Mouse (Mus musculus) stomach, embryonic 14.5 days (tissue): Measurements from ENCODE around the gene Lrrc31. TPM values are rescaled to one million over a fixed set of nuclear protein-coding genes. Genes with fewer than 3 reads are reported as not detected.

ENCODE experiments used
- ATAC-seq: fragments of 200-750 bp; cut with Nextera tagmentation; 2 replicates; pipeline ENCODE4 v1.8.0; 2017; ENCODE audit warnings: low read depth, moderate TSS enrichment; ENCODE audit not compliant: insufficient number of reproducible peaks, insufficient read depth, low FRiP score
- H3K27ac ChIP-seq: fragments of 300-500 bp; sonication (generic); 2 replicates; pipeline ENCODE4 v1.5.1; 2014; ENCODE audit warnings: mild to moderate bottlenecking, low read length, moderate library complexity, mixed read lengths
- H3K27me3 ChIP-seq: fragments of 300-500 bp; sonication (generic); 2 replicates; pipeline ENCODE4 v1.6.1; 2014; ENCODE audit warnings: low read length, control low read depth, mixed read lengths; ENCODE audit not compliant: control insufficient read depth, insufficient read depth
- H3K36me3 ChIP-seq: fragments of 300-500 bp; sonication (generic); 2 replicates; pipeline ENCODE4 v1.6.1; 2014; ENCODE audit warnings: mild to moderate bottlenecking, control low read depth, low read length, moderate library complexity, mixed read lengths; ENCODE audit not compliant: control insufficient read depth, insufficient read depth
- H3K4me1 ChIP-seq: fragments of 300-500 bp; sonication (generic); 2 replicates; pipeline ENCODE4 v1.6.1; 2014; ENCODE audit warnings: low read length, control low read depth, mixed read lengths; ENCODE audit not compliant: control insufficient read depth, insufficient read depth
- H3K4me2 ChIP-seq: fragments of 300-500 bp; sonication (generic); replicated peaks from 2 replicates; pipeline ENCODE4 v1.6.1; 2014; ENCODE audit warnings: low read depth, low read length, control low read depth
- H3K4me3 ChIP-seq: fragments of 300-500 bp; sonication (generic); 2 replicates; pipeline ENCODE4 v1.5.1; 2014; ENCODE audit warnings: low read depth, low read length, control low read depth
- H3K9ac ChIP-seq: fragments of 300-500 bp; sonication (generic); replicated peaks from 2 replicates; pipeline ENCODE4 v1.6.1; 2014; ENCODE audit warnings: low read depth, mild to moderate bottlenecking, control low read depth, low read length, moderate library complexity, mixed read lengths
- H3K9me3 ChIP-seq: fragments of 300-500 bp; sonication (generic); 2 replicates; pipeline ENCODE4 v1.6.1; 2016; ENCODE audit warnings: low read depth, low read length, control low read depth; ENCODE audit not compliant: control insufficient read depth
- WGBS: fragments of 180-500 bp; shearing (Covaris S2); extraction: QIAGEN DNeasy Blood & Tissue Kit; methylation state at CpG from one replicate; pipeline ENCODE4 v1.1.7; 2014; 5-methylcytosine and 5-hydroxymethylcytosine counted together
- polyA plus RNA-seq: library from polyadenylated mRNA; unstranded; fragments of >200 nt; fragmentation: Nextera tagmentation; extraction: Ambion mirVana; gene quantifications from 2 replicates; pipeline ENCODE4 v1.2.1, GENCODE M21; 2014

Lrrc31 gene
- polyA plus RNA-seq, 1 experiment from 2014 or later, result 0.39 TPM

GRCm38 (mm10) chr3:30655937-30656336 is 43.7 kb downstream of the Lrrc31 start:
- WGBS, result 82% methylated on average over 5 of the region's 5 CpGs
- no peaks in the 10 kb centered on the region for H3K9me3 ChIP-seq
- H3K27me3 ChIP-seq, result no peaks in the 10 kb centered on the region
- no peak overlapping the region for H3K27ac ChIP-seq
- H3K4me1 ChIP-seq, result no peaks in the 10 kb centered on the region
- ATAC-seq, result no peak
- H3K9ac ChIP-seq, result no peak overlapping the region
- H3K4me2 ChIP-seq, result no peak overlapping the region
- H3K4me3 ChIP-seq, result no peak overlapping the region
- H3K36me3 ChIP-seq, result no peaks in the 10 kb centered on the region

DNA sequence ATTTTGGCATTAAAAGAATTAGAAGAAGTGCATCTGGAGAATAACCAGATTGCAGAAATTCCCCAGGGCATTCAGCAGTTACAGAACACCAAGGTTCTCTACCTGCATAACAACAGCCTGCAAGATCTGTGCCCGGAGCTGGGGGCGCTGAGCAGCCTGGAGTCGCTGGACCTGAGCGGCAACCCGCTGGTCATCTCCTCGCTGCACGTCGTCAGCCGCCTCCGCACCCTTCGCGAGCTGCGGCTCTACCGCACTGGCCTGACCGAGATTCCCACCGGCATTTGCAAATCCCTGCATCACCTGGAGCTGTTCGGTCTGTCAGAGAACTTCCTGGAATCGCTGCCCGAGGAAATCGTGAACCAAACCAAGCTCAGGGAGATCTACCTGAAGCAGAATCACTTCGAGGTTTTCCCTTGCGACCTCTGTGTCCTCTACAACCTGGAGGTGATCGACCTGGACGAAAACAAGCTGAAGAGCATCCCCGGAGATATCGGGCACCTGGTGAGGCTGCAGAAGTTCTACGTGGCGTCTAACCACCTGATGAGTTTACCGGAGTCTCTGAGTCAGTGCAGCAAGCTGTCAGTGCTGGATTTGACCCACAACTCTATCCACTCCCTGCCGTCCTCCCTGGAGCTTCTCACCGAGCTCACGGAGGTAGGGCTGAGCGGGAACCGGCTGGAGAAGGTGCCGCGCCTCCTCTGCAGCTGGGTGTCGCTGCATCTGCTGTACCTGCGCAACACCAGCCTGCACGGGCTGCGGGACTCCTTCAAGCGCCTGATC is 49.4 kb downstream of the Lrrc31 start:
- H3K4me2 ChIP-seq, result peak overlapping the region; percentile 74
- ATAC-seq, result 0 out of 2 replicates have a peak, but pooled peaks have one; percentile 59
- peak overlapping the region; percentile 34 for H3K4me3 ChIP-seq
- WGBS, result 1% methylated on average over 41 of the region's 41 CpGs
- H3K9ac ChIP-seq, result peak overlapping the region; percentile 3; the same call in 1 of the 2 replicates
- H3K36me3 ChIP-seq, result no peaks in the 10 kb centered on the region
- no peaks in the 10 kb centered on the region for H3K9me3 ChIP-seq
- no peak overlapping the region for H3K27ac ChIP-seq
- 0 out of 2 replicates have a peak, but pooled peaks cover 4% of the 10 kb centered on the region for H3K27me3 ChIP-seq
- no peaks in the 10 kb centered on the region; the same call in 1 of the 2 replicates for H3K4me1 ChIP-seq

GRCm38 (mm10) chr3:30648466-30648865 is 51.2 kb downstream of the Lrrc31 start:
- WGBS, result 95% methylated on average over 2 of the region's 2 CpGs

DNA sequence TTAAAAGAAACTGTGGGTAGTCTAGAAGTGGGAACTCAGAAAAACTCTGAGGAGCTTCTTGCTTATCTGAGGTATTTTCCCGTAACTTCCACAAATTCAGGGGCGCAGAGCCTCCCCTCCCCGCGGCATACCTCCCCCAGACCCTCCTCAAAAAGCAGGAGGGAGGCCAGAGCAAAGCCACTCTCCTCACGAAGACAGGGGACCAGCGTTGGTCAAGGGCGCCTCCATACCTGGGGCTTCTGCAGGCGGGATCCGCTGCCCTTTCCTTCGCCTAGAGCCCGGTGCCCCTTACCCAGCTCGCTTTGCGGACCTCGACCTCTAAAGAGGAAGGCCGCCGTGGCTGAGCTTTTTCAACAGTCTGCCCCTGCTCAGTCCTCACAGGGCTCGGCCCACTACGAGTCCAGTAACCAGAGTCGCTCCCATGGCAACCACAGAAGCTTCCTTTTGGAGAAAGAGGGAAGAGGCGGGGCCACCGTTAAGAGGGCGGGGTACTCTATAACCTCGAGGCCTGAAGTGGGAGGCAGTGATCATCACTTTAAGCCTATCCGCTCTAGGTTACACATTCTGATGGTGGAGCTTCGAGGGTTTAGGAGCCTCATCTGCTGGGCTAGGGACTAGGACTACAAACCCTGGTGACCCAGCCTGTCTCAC is 52.1 kb downstream of the Lrrc31 start, which contains the start of gene Lrrc34:
Gene Lrrc34 (minus strand): TSS at position 430 of the 651 bp plus-strand sequence.
- 0 out of 2 replicates have a peak within 1 kb of the TSS, but pooled peaks have one; percentile 25 for H3K9ac ChIP-seq
- H3K4me1 ChIP-seq, result no peaks in the 10 kb centered on the region; the same call in 1 of the 2 replicates
- peak within 1 kb of the TSS; percentile 31 for H3K4me3 ChIP-seq
- no peaks in the 10 kb centered on the region for H3K9me3 ChIP-seq
- H3K27ac ChIP-seq, result no peak within 1 kb of the TSS
- H3K36me3 ChIP-seq, result no peaks in the 10 kb centered on the region
- ATAC-seq, result peak; percentile 84
- 0 out of 2 replicates have a peak, but pooled peaks cover 4% of the 10 kb centered on the region for H3K27me3 ChIP-seq
- WGBS, result 2% methylated on average over 25 of the region's 25 CpGs
- peak within 1 kb of the TSS; percentile 72 for H3K4me2 ChIP-seq

More at GRCm38 (mm10) chr3:30648466-30648865, 51.2 kb downstream of the Lrrc31 start:
- Histone ChIP-seq H3K4me3 (no peak overlapping the region), H3K27ac (no peak overlapping the region), H3K4me1 (no peaks in the 10 kb centered on the region; the same call in 1 of the 2 replicates), H3K9ac (no peak overlapping the region), H3K9me3 (no peaks in the 10 kb centered on the region), H3K36me3 (no peaks in the 10 kb centered on the region), H3K4me2 (no peak overlapping the region), H3K27me3 (0 out of 2 replicates have a peak, but pooled peaks cover 4% of the 10 kb centered on the region)
- no peak for ATAC-seq

DNA sequence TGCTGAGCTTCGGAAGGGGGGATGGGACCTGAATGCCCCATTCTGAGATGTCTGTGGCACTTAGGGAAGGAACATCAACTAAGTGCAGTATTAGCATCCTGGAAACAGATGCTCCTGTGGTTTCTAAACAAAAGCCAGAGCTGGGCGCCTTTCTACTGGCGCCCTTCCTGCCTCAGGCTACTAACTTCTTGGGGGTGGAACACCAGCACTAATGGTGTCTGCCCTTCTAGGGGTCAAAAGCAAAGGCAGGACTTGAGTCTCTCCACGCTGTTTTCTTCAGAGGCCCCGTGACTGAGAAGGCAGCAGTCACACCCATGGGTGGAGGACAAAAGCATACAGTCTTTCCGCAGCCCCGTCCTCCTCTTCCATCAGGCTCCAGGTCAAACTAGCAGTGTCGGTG is 52.9 kb downstream of the Lrrc31 start:
- H3K9me3 ChIP-seq, result no peaks in the 10 kb centered on the region
- no peak overlapping the region for H3K4me2 ChIP-seq
- no peak overlapping the region for H3K27ac ChIP-seq
- H3K9ac ChIP-seq, result no peak overlapping the region
- 0 out of 2 replicates have a peak, but pooled peaks cover 4% of the 10 kb centered on the region for H3K27me3 ChIP-seq
- H3K4me1 ChIP-seq, result no peaks in the 10 kb centered on the region; the same call in 1 of the 2 replicates
- WGBS, result 46% methylated on average over 8 of the region's 8 CpGs
- no peak overlapping the region for H3K4me3 ChIP-seq
- no peaks in the 10 kb centered on the region for H3K36me3 ChIP-seq
- ATAC-seq, result no peak

GRCm38 (mm10) chr3:30644207-30644606 is 55.4 kb downstream of the Lrrc31 start, which contains the start of gene Lrriq4:
Gene Lrriq4 (plus strand): TSS chr3:30644507.
- Histone ChIP-seq H3K4me2 (no peak within 1 kb of the TSS), H3K9me3 (no peaks in the 10 kb centered on the region), H3K36me3 (no peaks in the 10 kb centered on the region), H3K9ac (no peak within 1 kb of the TSS), H3K4me1 (no peaks in the 10 kb centered on the region; the same call in 1 of the 2 replicates), H3K27ac (no peak within 1 kb of the TSS), H3K4me3 (no peak within 1 kb of the TSS), H3K27me3 (no peaks in the 10 kb centered on the region)
- 70% methylated on average over 2 of the region's 2 CpGs for WGBS
- ATAC-seq, result no peak

DNA sequence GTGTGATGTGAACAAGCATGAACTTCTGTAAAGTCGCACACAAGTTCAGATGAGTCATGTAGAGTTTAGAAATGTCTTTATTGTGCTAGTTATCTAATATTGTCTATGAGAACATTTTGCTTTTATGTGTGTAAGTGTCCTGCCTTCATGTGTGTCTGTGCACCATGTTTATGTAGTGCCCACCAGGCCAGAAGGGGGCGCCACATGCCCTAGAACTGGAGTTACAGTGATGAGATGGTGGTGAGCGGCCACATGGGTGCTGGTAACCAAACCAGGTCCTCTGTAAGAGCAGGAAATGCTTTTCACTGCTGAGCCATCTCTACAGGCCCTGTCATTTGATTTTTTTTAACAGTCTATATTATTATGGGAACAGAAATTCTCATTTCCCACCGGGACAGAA is 64.0 kb downstream of the Lrrc31 start:
- ATAC-seq, result no peak
- Histone ChIP-seq H3K27ac (no peak overlapping the region), H3K36me3 (no peaks in the 10 kb centered on the region), H3K4me2 (no peak overlapping the region), H3K4me1 (no peaks in the 10 kb centered on the region), H3K9ac (no peak overlapping the region), H3K27me3 (no peaks in the 10 kb centered on the region), H3K9me3 (no peaks in the 10 kb centered on the region), H3K4me3 (no peak overlapping the region)
- WGBS, result 79% methylated on average over 4 of the region's 4 CpGs

- 57% methylated on average over 3 of the region's 3 CpGs for WGBS
- Histone ChIP-seq H3K36me3 (no peaks in the 10 kb centered on the region), H3K4me3 (no peak overlapping the region), H3K27me3 (no peaks in the 10 kb centered on the region), H3K4me1 (no peaks in the 10 kb centered on the region), H3K4me2 (no peak overlapping the region), H3K9ac (no peak overlapping the region), H3K9me3 (no peaks in the 10 kb centered on the region), H3K27ac (no peak overlapping the region)
- ATAC-seq, result no peak
Measured at GRCm38 (mm10) chr3:30633681-30634080, 66.0 kb downstream of the Lrrc31 start.
